Mouse (Mus musculus): ENCODE results near the gene 4933417A18Rik. TPM values are rescaled to one million over a fixed set of nuclear protein-coding genes. Genes with fewer than 3 reads are reported as not detected.
"Not testable (repeated sequence)": the region's sequence is repeated elsewhere in the genome, so short reads cannot be mapped to it uniquely, and the experiment has no call there.

4933417A18Rik gene
- polyA plus RNA-seq, 1 experiment from 2014 or later, result not detected

DNA sequence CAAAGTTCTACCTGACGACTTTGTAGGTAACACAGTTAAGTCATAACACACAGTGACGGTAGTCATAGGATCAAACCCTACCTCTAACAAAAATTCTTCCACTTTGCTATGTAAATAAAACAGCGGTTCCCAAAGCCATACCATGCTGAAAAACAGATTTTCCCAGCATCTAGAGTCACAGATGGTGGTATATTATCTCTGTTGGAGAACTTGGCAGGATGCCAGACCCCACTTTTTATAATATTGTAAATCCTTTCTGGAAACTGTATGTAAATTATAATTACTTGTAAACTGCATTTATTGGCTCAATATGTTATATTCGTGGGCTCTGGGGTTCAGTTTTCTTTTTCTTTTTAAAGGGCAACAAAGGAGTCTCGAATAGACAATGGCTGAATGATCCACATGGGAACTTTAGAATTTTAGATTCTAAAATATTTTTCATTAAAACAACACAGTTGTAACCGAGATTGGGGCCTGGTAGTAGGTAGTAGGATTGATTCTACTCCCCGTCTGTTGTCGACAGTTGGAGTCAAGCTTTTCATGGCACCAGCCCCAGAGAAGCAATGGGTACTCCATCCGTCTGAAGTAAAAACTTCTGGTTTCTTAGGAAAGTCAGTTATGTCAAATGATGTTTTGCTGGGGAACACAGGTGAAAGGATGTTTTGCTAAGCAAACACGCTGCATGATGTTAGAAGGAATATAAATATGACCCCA, 10.9 kb downstream of the 4933417A18Rik start:
- Histone ChIP-seq H3K27ac (ENCODE audit: low read length) (no peak overlapping the region), H3K9me3 (ENCODE audit: control insufficient read depth, low read length) (no peaks in the 10 kb centered on the region), H3K4me2 (ENCODE audit: low read depth, low read length) (no peak overlapping the region), H3K27me3 (ENCODE audit: control insufficient read depth, insufficient read depth, low read depth, low read length) (no peaks in the 10 kb centered on the region), H3K36me3 (ENCODE audit: control insufficient read depth, insufficient read depth, low read length) (no peaks in the 10 kb centered on the region), H3K9ac (ENCODE audit: low read length) (no peak overlapping the region), H3K4me1 (replicated peaks; ENCODE audit: control insufficient read depth, insufficient read depth, low read length) (no peaks in the 10 kb centered on the region), H3K4me3 (ENCODE audit: low read length) (no peak overlapping the region)
- 69% methylated on average over 10 of the region's 10 CpGs for WGBS
- no peak for ATAC-seq (ENCODE audit: low read depth)

DNA sequence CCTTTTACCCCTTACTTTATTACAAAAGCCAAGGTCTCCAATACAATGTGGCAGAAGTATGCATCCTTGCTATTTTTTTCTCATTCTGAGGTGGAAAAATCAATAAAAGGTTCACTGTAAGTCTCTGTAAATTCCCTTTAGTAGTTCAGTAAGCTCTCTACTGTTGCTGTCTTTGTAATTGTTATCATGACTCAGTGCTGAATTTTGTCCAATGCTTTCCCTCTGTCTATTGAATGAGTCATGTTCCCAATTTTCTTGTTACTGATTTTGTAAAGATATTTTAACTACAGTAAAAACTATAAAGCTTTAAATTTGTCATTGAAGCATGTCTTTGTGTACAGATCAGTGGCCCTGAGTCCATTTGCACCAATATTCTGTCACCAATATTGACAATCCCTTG, 18.2 kb downstream of the 4933417A18Rik start:
- Histone ChIP-seq H3K4me2 (ENCODE audit: low read depth, low read length) (no peak overlapping the region), H3K27ac (ENCODE audit: low read length) (no peak overlapping the region), H3K9me3 (ENCODE audit: control insufficient read depth, low read length) (no peaks in the 10 kb centered on the region), H3K4me1 (replicated peaks; ENCODE audit: control insufficient read depth, insufficient read depth, low read length) (no peaks in the 10 kb centered on the region), H3K27me3 (ENCODE audit: control insufficient read depth, insufficient read depth, low read depth, low read length) (no peaks in the 10 kb centered on the region), H3K9ac (ENCODE audit: low read length) (no peak overlapping the region), H3K36me3 (ENCODE audit: control insufficient read depth, insufficient read depth, low read length) (no peaks in the 10 kb centered on the region), H3K4me3 (ENCODE audit: low read length) (no peak overlapping the region)
- ATAC-seq (ENCODE audit: low read depth), result no peak

DNA sequence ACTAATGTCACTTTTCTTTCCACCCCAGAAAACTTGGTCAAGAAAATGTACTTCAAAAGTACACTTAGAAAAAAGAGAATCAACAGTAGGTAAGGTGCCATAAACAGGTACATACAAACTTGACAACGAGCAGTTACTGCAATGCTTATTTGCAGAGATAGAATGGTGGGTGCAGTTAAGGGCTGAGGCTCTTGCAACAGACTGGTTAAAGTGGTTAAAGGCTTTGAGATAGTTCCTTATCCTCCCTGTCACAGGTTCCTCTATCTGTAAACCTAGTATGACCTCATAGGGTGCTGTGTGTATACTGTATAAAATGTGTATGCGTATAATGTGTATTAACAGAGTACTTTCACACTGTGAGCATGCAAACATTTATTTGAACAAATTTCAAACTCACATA, 27.2 kb downstream of the 4933417A18Rik start:
- WGBS, result 82% methylated on average over 2 of the region's 2 CpGs
- ATAC-seq (ENCODE audit: low read depth), result not testable (repeated sequence)

DNA sequence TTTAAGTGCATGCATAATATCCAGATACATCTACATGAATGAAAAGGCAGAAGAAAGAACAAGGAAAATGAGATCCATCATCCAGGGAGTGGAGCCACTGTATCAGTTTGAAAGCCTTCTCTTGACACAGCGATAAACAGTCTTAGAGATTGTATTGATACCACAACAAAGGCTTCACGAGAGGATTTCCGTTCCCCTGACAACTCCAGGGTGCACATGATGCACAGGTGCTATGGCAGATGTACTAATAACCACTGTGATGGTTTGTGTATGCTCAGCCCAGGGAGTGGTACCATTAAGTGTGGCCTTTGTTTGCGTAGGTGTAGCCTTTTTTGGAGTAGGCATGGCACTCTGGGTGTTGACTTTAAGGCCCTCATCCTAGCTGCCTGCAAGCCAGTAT, 32.7 kb downstream of the 4933417A18Rik start:
- Histone ChIP-seq H3K4me1 (replicated peaks; ENCODE audit: control insufficient read depth, insufficient read depth, low read length) (no peaks in the 10 kb centered on the region), H3K36me3 (ENCODE audit: control insufficient read depth, insufficient read depth, low read length) (no peaks in the 10 kb centered on the region), H3K4me3 (ENCODE audit: low read length) (no peak overlapping the region), H3K9ac (ENCODE audit: low read length) (no peak overlapping the region), H3K27me3 (ENCODE audit: control insufficient read depth, insufficient read depth, low read depth, low read length) (no peaks in the 10 kb centered on the region), H3K9me3 (ENCODE audit: control insufficient read depth, low read length) (no peaks in the 10 kb centered on the region), H3K4me2 (ENCODE audit: low read depth, low read length) (no peak overlapping the region), H3K27ac (ENCODE audit: low read length) (no peak overlapping the region)
- no peak for ATAC-seq (ENCODE audit: low read depth)
- WGBS, result 64% methylated on average over 4 of the region's 4 CpGs

More for the DNA sequence above, 27.2 kb downstream of the 4933417A18Rik start:
- not testable (repeated sequence) for H3K27ac ChIP-seq (ENCODE audit: low read length); H3K27me3 ChIP-seq (ENCODE audit: control insufficient read depth, insufficient read depth, low read depth, low read length); H3K4me1 ChIP-seq (replicated peaks; ENCODE audit: control insufficient read depth, insufficient read depth, low read length); H3K9ac ChIP-seq (ENCODE audit: low read length); H3K4me2 ChIP-seq (ENCODE audit: low read depth, low read length); H3K4me3 ChIP-seq (ENCODE audit: low read length); H3K36me3 ChIP-seq (ENCODE audit: control insufficient read depth, insufficient read depth, low read length); H3K9me3 ChIP-seq (ENCODE audit: control insufficient read depth, low read length)

DNA sequence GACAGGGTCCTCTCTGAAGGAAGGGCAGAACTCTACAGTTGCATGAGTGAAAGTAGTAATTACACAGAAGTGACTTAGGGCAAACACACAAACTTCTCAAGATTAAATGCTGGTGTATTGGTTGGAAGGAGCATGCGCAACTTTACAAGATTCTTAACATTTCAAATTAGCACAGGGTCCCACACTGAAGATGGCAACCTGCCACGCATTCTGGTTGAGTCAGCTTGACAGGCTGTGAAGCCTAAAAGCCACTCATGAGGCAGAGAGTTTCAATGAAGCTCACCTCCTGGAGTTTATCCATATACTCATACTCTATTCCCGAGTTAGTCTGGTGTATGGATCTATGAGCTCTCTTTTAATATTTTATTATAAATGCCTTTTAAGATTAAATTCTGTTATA, 33.9 kb downstream of the 4933417A18Rik start:
- WGBS, result 86% methylated on average over 3 of the region's 3 CpGs
- not testable (repeated sequence) for H3K4me1 ChIP-seq (replicated peaks; ENCODE audit: control insufficient read depth, insufficient read depth, low read length); H3K27me3 ChIP-seq (ENCODE audit: control insufficient read depth, insufficient read depth, low read depth, low read length); ATAC-seq (ENCODE audit: low read depth); H3K36me3 ChIP-seq (ENCODE audit: control insufficient read depth, insufficient read depth, low read length); H3K4me2 ChIP-seq (ENCODE audit: low read depth, low read length); H3K27ac ChIP-seq (ENCODE audit: low read length); H3K4me3 ChIP-seq (ENCODE audit: low read length); H3K9ac ChIP-seq (ENCODE audit: low read length); H3K9me3 ChIP-seq (ENCODE audit: control insufficient read depth, low read length)

DNA sequence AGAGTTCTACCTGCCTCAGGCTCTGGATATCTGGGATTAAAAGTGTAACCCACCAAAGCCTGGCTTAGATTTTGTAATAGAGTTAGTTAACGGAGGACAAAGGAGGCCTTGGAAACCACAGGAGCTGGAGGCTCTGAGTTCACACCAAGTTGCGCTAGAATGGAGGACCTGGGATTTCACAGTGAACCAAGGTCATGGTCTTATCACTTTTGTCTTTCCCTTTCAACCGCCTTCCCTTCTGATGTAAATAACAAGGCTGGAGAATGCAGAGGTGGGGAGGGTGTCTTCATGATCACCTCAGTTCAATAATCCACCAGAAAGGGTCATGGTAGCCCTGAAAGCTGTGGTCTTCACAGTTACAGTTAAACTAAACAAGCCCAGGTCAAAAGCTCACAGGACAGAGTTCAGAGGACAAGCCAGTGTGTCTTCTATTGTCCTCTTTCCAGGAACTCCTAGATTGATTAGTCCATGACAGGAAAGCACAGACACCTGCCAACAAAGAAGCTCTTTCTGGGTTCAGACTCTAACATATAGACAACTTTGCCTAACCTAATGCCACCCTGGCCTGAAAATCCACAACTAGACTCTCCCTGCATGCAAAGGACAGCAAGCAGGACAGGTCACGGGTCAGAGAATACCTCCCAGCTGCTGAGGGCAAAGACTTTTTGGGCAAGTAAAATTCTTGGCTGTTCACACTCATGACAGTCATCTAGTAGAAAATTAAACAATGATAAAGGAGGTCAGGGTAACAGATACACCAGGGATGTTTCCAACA, 37.0 kb downstream of the 4933417A18Rik start:
- H3K27me3 ChIP-seq (ENCODE audit: control insufficient read depth, insufficient read depth, low read depth, low read length), result peaks cover 10% of the 10 kb centered on the region; the same call in 1 of the 2 replicates
- WGBS, result 84% methylated on average over 4 of the region's 4 CpGs
- no peaks in the 10 kb centered on the region for H3K36me3 ChIP-seq (ENCODE audit: control insufficient read depth, insufficient read depth, low read length)
- no peaks in the 10 kb centered on the region for H3K9me3 ChIP-seq (ENCODE audit: control insufficient read depth, low read length)
- peaks cover 2% of the 10 kb centered on the region; the same call in 1 of the 2 replicates for H3K4me1 ChIP-seq (replicated peaks; ENCODE audit: control insufficient read depth, insufficient read depth, low read length)
- H3K9ac ChIP-seq (ENCODE audit: low read length), result no peak overlapping the region
- H3K4me2 ChIP-seq (ENCODE audit: low read depth, low read length), result no peak overlapping the region
- no peak for ATAC-seq (ENCODE audit: low read depth)
- no peak overlapping the region for H3K27ac ChIP-seq (ENCODE audit: low read length)
- H3K4me3 ChIP-seq (ENCODE audit: low read length), result no peak overlapping the region

DNA sequence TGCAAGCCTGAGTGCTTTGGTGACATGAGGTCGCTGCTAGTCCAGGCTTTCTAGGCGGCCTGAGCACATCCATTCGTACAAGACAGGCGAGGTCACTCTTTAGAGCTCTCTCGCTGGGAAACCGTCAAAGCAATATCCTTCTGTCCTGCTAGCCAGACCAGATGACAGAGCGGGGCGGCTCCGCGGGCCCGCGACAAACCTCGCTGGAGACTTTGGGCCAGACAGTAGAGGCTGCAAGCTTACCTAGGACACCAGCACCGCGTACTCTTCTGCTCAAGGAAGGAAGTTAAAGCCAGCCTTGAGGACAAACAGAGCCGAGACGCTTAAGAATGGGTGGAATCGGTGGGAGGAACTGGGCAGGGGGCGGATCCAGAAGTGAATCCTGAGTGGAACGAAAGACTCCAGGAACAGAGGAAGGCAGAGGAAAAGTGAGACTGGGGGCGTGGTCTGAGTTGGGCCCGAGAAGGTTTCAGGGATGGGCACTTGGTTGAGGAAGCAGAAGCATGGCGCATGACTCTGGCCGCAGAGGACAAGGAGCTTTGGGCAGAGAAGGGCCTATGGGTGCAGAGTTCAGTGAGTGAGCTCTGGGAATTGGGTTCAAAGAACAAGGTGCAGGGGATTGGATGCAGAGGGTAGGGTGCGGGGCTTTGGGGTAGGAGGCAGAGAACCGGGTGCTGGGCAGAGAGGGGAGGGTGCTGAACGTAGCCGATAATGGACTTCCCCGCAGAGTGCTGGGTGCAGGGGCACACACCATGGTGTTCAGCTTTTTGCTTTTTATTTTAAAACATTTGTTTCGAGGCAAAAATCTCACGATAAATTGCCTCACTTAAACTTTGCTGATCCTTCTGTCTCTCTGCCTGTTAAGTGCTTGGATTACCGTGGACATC, 39.5 kb downstream of the 4933417A18Rik start, which contains the start of gene Eci3:
Gene Eci3 (minus strand): TSS at position 300 of the 887 bp plus-strand sequence.
- 2% methylated on average over 32 of the region's 32 CpGs for WGBS
- no peaks in the 10 kb centered on the region for H3K9me3 ChIP-seq (ENCODE audit: control insufficient read depth, low read length)
- H3K27ac ChIP-seq (ENCODE audit: low read length), result no peak within 1 kb of the TSS
- peak; percentile 79 for ATAC-seq (ENCODE audit: low read depth)
- peak within 1 kb of the TSS; percentile 53 for H3K4me3 ChIP-seq (ENCODE audit: low read length)
- peak within 1 kb of the TSS; percentile 93 for H3K4me2 ChIP-seq (ENCODE audit: low read depth, low read length)
- peaks cover 2% of the 10 kb centered on the region; the same call in 1 of the 2 replicates for H3K4me1 ChIP-seq (replicated peaks; ENCODE audit: control insufficient read depth, insufficient read depth, low read length)
- no peaks in the 10 kb centered on the region for H3K36me3 ChIP-seq (ENCODE audit: control insufficient read depth, insufficient read depth, low read length)
- peaks cover 10% of the 10 kb centered on the region; the same call in 1 of the 2 replicates for H3K27me3 ChIP-seq (ENCODE audit: control insufficient read depth, insufficient read depth, low read depth, low read length)
- peak within 1 kb of the TSS; percentile 60 for H3K9ac ChIP-seq (ENCODE audit: low read length)

DNA sequence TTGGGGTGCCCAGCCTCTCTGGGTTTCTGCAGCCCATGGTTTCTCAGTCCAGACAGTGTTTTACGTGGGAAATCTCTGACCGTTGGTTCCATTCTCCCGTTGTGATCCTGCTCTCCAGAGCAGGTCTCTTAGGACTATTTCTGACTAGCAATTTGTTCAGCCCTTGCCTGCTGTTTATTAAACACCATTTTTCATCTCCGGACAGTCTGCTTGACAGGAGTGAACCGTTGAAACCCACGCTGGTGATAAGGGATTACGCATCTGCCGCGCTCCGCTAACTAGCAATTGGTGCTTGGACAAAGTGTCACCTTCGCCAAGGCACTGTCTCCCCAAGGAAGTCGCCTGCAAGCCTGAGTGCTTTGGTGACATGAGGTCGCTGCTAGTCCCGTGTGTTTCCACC, 40.2 kb downstream of the 4933417A18Rik start:
- Histone ChIP-seq H3K4me3 (ENCODE audit: low read length) (peak overlapping the region; percentile 53), H3K27ac (ENCODE audit: low read length) (no peak overlapping the region), H3K4me1 (replicated peaks; ENCODE audit: control insufficient read depth, insufficient read depth, low read length) (peaks cover 2% of the 10 kb centered on the region; the same call in 1 of the 2 replicates), H3K27me3 (ENCODE audit: control insufficient read depth, insufficient read depth, low read depth, low read length) (peaks cover 10% of the 10 kb centered on the region; the same call in 1 of the 2 replicates), H3K4me2 (ENCODE audit: low read depth, low read length) (peak overlapping the region; percentile 93), H3K36me3 (ENCODE audit: control insufficient read depth, insufficient read depth, low read length) (no peaks in the 10 kb centered on the region), H3K9me3 (ENCODE audit: control insufficient read depth, low read length) (no peaks in the 10 kb centered on the region), H3K9ac (ENCODE audit: low read length) (no peak overlapping the region)
- no peak for ATAC-seq (ENCODE audit: low read depth)
- WGBS, result 5% methylated on average over 14 of the region's 14 CpGs

Data from lung, embryonic 16.5 days (tissue).